Mouse (Mus musculus): ENCODE measurements at regions not wholly inside any gene's neighbourhood (a gene's known extent, or its start where the extent isn't known, plus 50 kb on each side); places are given as distances from the start of the nearest gene placed in this dataset.

DNA sequence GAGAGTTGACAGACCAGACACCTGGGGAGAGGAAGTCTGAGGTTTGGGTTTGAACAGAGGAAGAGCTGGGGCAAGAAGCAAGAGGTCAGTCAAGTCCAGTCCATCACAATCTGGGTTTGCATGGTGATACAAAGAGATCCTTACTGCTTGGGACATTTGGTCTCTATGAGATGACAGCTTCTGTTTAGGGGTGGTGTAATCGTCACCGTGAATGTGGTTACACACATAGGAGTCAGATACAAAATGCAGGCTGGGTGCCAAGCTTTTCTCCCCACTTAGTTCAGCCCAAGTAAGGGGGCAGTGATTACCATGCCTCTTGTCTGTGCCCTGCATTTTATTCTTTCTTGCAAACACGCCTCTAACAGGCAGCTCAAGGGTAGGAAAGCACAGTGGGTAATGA is 108.9 kb downstream of the Qrsl1 start:
- no peak for DNase-seq

DNA sequence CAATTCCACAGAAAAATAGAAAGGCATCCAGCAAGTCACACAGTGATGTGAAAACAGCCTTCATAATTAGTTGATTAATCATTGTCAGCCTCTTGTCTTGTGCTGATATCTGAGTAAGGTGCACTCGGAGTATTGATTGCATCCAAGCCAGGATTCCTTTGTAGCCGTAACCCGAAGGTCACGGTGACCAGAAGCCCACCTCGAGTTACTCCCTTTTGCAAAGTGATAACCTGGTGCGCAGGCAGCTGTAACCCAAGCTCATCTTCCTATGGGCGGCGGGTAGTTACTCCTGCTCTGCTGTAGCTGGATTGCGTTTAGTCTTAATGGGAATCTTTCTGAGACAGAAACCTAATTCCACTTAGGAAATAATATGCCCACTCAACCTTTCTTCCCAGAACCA is 107.0 kb downstream of the Qrsl1 start:
- no peak for DNase-seq

DNA sequence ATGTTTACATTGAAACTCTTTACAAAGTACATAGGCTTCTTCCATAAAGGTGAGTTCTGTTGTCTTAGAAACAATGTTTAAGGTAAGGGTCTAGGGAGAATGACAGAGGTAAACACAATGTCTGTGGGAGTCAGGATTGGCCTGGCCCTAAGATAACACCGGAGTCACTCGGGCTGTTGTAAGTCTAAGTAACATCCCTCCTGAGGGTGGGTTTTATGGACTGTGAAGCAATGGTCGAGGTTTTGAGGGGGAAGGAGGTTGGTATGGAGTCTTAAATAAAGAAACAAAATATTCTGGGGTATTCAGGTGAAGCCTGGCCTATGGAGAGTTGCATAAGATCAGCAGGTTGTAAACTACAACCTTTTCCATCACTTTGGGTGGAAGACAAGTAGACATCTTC is 101.5 kb downstream of the Qrsl1 start:
- DNase-seq: no peak

DNA sequence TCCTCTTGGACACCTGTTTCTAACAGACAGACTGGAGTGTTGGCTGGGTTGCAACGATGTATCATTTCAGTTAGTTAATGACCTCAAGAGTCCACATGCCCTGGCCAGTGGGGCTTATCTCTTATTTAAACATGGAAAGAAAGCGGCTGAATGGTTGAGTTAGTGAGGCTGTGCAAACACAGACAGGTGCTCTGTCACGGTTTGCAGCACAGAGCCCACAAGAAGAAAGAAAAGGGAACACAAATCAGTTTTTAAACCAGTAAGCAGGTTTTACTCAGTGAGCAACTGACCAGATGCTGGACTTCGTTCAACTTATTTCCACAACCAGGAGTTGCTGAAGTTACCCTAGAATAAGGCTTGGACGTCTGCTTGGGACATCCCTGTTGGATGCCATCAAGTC is 86.3 kb downstream of the Qrsl1 start:
- DNase-seq: no peak

DNA sequence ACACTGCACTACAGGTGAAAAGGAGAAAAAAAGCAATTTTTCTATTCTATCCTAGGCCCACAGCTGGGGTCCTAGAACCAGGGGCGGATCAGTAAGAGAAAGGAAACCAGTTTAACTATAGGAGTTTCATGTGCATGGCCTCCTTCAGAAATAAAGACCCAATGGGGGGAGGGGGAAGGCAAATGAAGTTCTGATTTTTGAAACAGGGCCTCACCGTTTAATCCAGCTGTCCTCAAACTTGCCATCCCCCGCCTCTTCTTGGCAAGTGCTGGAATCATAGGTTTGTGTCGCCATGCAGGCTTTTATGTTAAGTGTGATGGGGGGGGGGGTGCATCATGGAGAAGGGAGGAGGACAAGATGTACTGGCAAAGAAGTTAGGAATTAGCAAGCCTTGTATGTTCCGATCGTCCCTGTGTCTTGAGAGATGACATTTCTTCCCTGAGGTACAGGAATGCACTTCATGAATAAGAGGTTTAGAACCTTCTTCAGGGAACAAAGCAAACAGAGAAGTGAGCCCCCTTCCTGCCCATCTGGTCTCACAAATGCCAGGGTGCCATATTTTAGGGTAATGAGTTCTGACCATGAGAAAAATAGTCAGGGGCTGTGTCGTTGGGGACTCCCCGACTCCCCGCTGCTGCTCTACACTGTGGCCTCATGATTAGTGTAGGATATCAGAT is 83.9 kb downstream of the Qrsl1 start:
- no peak for DNase-seq

DNA sequence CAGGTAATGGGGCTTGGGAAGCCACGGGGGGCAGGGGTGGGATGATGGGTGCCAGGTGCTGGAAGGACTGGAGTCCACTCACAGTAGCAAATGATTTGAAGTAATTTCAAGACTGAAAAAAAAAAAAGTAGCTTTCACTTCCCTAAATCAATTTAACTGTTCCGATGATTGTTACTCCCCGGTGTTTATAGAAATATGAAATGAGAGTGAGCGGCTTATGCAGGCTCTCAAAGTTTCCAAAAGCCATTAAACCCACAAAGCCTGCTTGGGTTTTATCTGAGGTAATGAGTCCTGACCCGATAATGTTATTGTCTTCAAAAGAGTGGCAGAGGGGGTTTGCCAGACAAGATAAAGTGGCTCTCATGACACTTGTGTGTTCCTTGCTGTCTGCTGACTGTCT is 82.9 kb downstream of the Qrsl1 start:
- DNase-seq: no peak

DNA sequence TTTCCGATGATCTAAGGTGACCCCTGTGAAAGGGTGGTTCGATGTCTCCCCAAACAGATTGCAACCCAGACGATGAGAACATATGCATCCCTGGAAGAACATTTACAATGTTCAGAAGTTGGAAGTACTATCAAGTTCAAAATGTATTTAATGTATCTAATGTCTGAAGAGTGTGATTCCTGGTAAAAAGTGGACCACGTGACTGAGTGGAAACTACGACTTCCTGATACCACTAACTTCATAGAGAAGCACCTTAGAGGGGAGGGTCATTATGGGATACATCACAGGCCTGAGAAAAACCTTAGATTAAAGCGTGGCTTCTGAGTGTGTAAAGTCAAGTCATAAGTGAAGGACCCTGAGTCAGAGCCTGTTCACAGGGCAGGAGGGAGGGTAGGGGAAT is 82.1 kb downstream of the Qrsl1 start:
- DNase-seq: no peak

DNA sequence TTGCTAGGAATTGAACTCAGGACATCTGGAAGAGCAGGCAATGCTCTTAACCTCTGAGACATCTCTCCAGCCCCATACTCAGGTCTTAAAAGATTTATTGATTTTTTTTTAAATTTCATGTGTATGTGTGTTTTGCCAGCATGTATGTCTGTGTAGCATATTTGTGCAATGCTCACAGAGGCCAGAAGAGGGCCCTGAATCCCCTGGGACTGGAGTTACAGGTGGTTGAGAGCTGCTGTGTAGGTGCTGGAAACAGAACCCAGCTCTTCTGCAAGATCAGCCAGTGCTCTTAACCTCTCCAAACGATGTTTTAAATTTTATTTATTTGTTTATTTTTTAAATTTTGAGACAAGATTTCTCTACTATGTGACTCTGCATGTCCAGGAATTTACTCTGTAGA is 78.9 kb downstream of the Qrsl1 start:
- no peak for DNase-seq

DNA sequence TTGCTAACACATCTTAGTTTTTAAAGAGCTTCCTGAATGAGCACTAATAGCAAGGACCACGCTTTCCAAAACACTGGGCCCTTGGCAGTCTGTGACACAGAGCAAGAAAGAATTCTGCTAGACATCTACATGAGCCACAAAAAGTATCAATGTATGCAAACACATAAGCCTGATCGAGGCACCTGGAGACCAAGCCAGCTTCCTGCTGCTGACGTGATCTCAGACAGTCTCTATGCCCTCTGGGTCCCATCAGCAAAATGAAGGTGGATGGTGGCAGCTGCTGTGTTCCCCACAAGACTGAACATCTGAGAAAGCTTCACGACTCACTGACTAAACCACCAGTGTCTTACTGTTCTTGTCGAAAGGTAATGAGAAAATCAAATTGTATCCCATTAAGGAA is 77.5 kb downstream of the Qrsl1 start:
- DNase-seq: no peak
